Mouse (Mus musculus) lung, postnatal 0 days (tissue): ENCODE measurements around the gene Gm20403. TPM values are rescaled to one million over a fixed set of nuclear protein-coding genes. Genes with fewer than 3 reads are reported as not detected.

Experiments
- ATAC-seq: fragments of 200-750 bp; cut with Nextera tagmentation; 2 replicates; pipeline ENCODE4 v1.8.0; 2017; ENCODE audit warnings: moderate library complexity
- DNase-seq: peaks from one replicate; pipeline ENCODE4 v3.0.0-alpha.2; 2016; ENCODE audit warnings: low spot score
- H3K27ac ChIP-seq: fragments of 300-500 bp; sonication (generic); 2 replicates; pipeline ENCODE4 v1.5.1; 2014; ENCODE audit warnings: antibody characterized with exemption, mild to moderate bottlenecking, low read length, mixed read lengths
- H3K27me3 ChIP-seq: fragments of 300-500 bp; sonication (generic); replicated peaks from 2 replicates; pipeline ENCODE4 v1.6.1; 2014; ENCODE audit warnings: low read length, mixed read lengths; ENCODE audit not compliant: insufficient read depth
- H3K36me3 ChIP-seq: fragments of 300-500 bp; sonication (generic); 2 replicates; pipeline ENCODE4 v1.6.1; 2014; ENCODE audit warnings: low read length, mixed read lengths; ENCODE audit not compliant: insufficient read depth
- H3K4me1 ChIP-seq: fragments of 300-500 bp; sonication (generic); 2 replicates; pipeline ENCODE4 v1.6.1; 2014; ENCODE audit warnings: antibody characterized with exemption, low read depth, low read length, mixed read lengths; ENCODE audit not compliant: insufficient read depth
- H3K4me2 ChIP-seq: fragments of 300-500 bp; sonication (generic); replicated peaks from 2 replicates; pipeline ENCODE4 v1.6.1; 2014; ENCODE audit warnings: low read depth, mild to moderate bottlenecking, low read length, moderate library complexity, mixed read lengths
- H3K4me3 ChIP-seq: fragments of 300-500 bp; sonication (generic); 2 replicates; pipeline ENCODE4 v1.5.1; 2014; ENCODE audit warnings: low read depth, low read length
- H3K9ac ChIP-seq: fragments of 300-500 bp; sonication (generic); replicated peaks from 2 replicates; pipeline ENCODE4 v1.6.1; 2014; ENCODE audit warnings: low read depth, mild to moderate bottlenecking
- H3K9me3 ChIP-seq: fragments of 300-500 bp; sonication (generic); 2 replicates; pipeline ENCODE4 v1.6.1; 2016; ENCODE audit warnings: low read length, mixed read lengths
- CTCF ChIP-seq: IDR thresholded peaks from 2 replicates; pipeline ENCODE4 v1.5.1; 2016; ENCODE audit warnings: antibody characterized with exemption, mild to moderate bottlenecking
- EP300 ChIP-seq: IDR thresholded peaks from 2 replicates; pipeline ENCODE4 v1.6.1; 2016; ENCODE audit warnings: antibody characterized with exemption, mild to moderate bottlenecking, control low read depth
- WGBS: fragments of 180-500 bp; shearing (Covaris S2); extraction: QIAGEN DNeasy Blood & Tissue Kit; methylation state at CpG from one replicate; pipeline ENCODE4 v1.1.7; 2014; 5-methylcytosine and 5-hydroxymethylcytosine counted together
- polyA plus RNA-seq: library from polyadenylated mRNA; unstranded; fragments of >200 nt; fragmentation: Nextera tagmentation; extraction: Ambion mirVana; gene quantifications from 2 replicates; pipeline ENCODE4 v1.2.1, GENCODE M21; 2015

The Gm20403 gene
- polyA plus RNA-seq, 1 experiment from 2014 or later = not detected

- Histone ChIP-seq H3K9ac (no peak overlapping the region), H3K36me3 (no peaks in the 10 kb centered on the region), H3K4me2 (no peak overlapping the region), H3K4me3 (no peak overlapping the region), H3K27ac (no peak overlapping the region), H3K9me3 (no peaks in the 10 kb centered on the region), H3K27me3 (no peaks in the 10 kb centered on the region), H3K4me1 (no peaks in the 10 kb centered on the region)
- WGBS = 62% methylated on average over 6 of the region's 6 CpGs
- TF ChIP-seq EP300 (no peak), CTCF (no peak)
- ATAC-seq (no peak), DNase-seq (no peak)
These were observed 7.7 kb upstream of the Gm20403 start for GRCm38 (mm10) chr12:54994068-54994386.

- H3K9me3 ChIP-seq = no peaks in the 10 kb centered on the region
- DNase-seq = peak; percentile 36
- WGBS = 46% methylated on average over 16 of the region's 16 CpGs
- H3K4me3 ChIP-seq = no peak overlapping the region
- TF ChIP-seq EP300 = no peak
- no peak for TF ChIP-seq CTCF
- no peak for ATAC-seq
- no peak overlapping the region; the same call in 1 of the 2 replicates for H3K27ac ChIP-seq
- no peak overlapping the region; the same call in 1 of the 2 replicates for H3K4me2 ChIP-seq
- H3K27me3 ChIP-seq = no peaks in the 10 kb centered on the region
- no peak overlapping the region for H3K9ac ChIP-seq
- no peaks in the 10 kb centered on the region for H3K4me1 ChIP-seq
- H3K36me3 ChIP-seq = no peaks in the 10 kb centered on the region
These were observed 7.1 kb upstream of the Gm20403 start for GRCm38 (mm10) chr12:54993246-54994067.

- no peaks in the 10 kb centered on the region for H3K27me3 ChIP-seq
- WGBS = 82% methylated on average over 3 of the region's 3 CpGs
- peak; percentile 26 for DNase-seq
These were observed 6.5 kb upstream of the Gm20403 start for GRCm38 (mm10) chr12:54992814-54993213.

GRCm38 (mm10) chr12:54988323-54988850 lies 2.1 kb upstream of the Gm20403 start:
- Histone ChIP-seq H3K36me3 (no peaks in the 10 kb centered on the region), H3K27ac (no peak overlapping the region), H3K4me3 (no peak overlapping the region), H3K4me2 (no peak overlapping the region), H3K9me3 (no peaks in the 10 kb centered on the region), H3K9ac (no peak overlapping the region), H3K4me1 (peaks cover 2% of the 10 kb centered on the region; the same call in 1 of the 2 replicates), H3K27me3 (no peaks in the 10 kb centered on the region)
- ATAC-seq (no peak), DNase-seq (no peak)
- 74% methylated on average over 4 of the region's 4 CpGs for WGBS
- TF ChIP-seq EP300 = no peak
- no peak for TF ChIP-seq CTCF

More at GRCm38 (mm10) chr12:54992814-54993213, 6.5 kb upstream of the Gm20403 start:
- TF ChIP-seq EP300 (no peak), CTCF (no peak)
- Histone ChIP-seq H3K4me1 (no peaks in the 10 kb centered on the region), H3K4me3 (no peak overlapping the region), H3K9me3 (no peaks in the 10 kb centered on the region), H3K9ac (no peak overlapping the region), H3K4me2 (no peak overlapping the region), H3K36me3 (no peaks in the 10 kb centered on the region), H3K27ac (no peak overlapping the region)
- ATAC-seq = peak; percentile 23; the same call in 1 of the 2 replicates

- WGBS = 84% methylated on average over 2 of the region's 2 CpGs
- Histone ChIP-seq H3K9me3 (no peaks in the 10 kb centered on the region), H3K9ac (no peak overlapping the region), H3K36me3 (no peaks in the 10 kb centered on the region), H3K27me3 (no peaks in the 10 kb centered on the region), H3K4me2 (no peak overlapping the region), H3K4me1 (peaks cover 2% of the 10 kb centered on the region; the same call in 1 of the 2 replicates), H3K27ac (no peak overlapping the region), H3K4me3 (no peak overlapping the region)
- ATAC-seq (no peak), DNase-seq (no peak)
- TF ChIP-seq EP300 = no peak
- no peak for TF ChIP-seq CTCF
These were observed 827 bp upstream of the Gm20403 start for GRCm38 (mm10) chr12:54987156-54987555.

GRCm38 (mm10) chr12:54985257-54986051 lies 875 bp downstream of the Gm20403 start:
- H3K9ac ChIP-seq = peak overlapping the region; percentile 82
- DNase-seq (peak; percentile 69), ATAC-seq (peak; percentile 67)
- H3K27me3 ChIP-seq = no peaks in the 10 kb centered on the region
- TF ChIP-seq CTCF (peak; percentile 14; the same call in 1 of the 2 replicates), EP300 (no peak)
- H3K4me3 ChIP-seq = peak overlapping the region; percentile 89
- H3K9me3 ChIP-seq = no peaks in the 10 kb centered on the region
- H3K36me3 ChIP-seq = 0 out of 2 replicates have a peak, but pooled peaks cover 3% of the 10 kb centered on the region
- peak overlapping the region; percentile 92 for H3K27ac ChIP-seq
- peaks cover 2% of the 10 kb centered on the region; the same call in 1 of the 2 replicates for H3K4me1 ChIP-seq
- 1% methylated on average over 82 of the region's 117 CpGs for WGBS
- H3K4me2 ChIP-seq = peak overlapping the region; percentile 88
